Mouse (Mus musculus): ENCODE measurements around the gene Riok2. TPM values are rescaled to one million over a fixed set of nuclear protein-coding genes. Genes with fewer than 3 reads are reported as not detected.
"Not testable (repeated sequence)": the region's sequence is repeated elsewhere in the genome, so short reads cannot be mapped to it uniquely, and the experiment has no call there.

Gene Riok2
- polyA plus RNA-seq (2015; fragmentation: Nextera tagmentation; extraction: Ambion mirVana): 24.2 and 25.9 TPM in 2 replicates

- no peaks in the 10 kb centered on the region for H3K4me1 ChIP-seq (replicated peaks; ENCODE audit: insufficient read depth, low read length)
- H3K36me3 ChIP-seq (ENCODE audit: insufficient read depth, low read length): 0 out of 2 replicates have a peak, but pooled peaks cover 7% of the 10 kb centered on the region
- peak within 1 kb of the TSS; percentile 90 for H3K9ac ChIP-seq (ENCODE audit: low read depth, low read length)
- no peaks in the 10 kb centered on the region for H3K27me3 ChIP-seq (ENCODE audit: insufficient read depth, low read length)
- DNase-seq (ENCODE audit: low spot score): peak; percentile 99
- peak within 1 kb of the TSS; percentile 77 for H3K4me3 ChIP-seq (replicated peaks; ENCODE audit: low read depth, low read length)
- peak within 1 kb of the TSS; percentile 87 for H3K27ac ChIP-seq
- H3K9me3 ChIP-seq (replicated peaks; ENCODE audit: low read length): no peaks in the 10 kb centered on the region
- WGBS: under 1% methylated on average over 48 of the region's 48 CpGs
- peak; percentile 98 for ATAC-seq (replicated peaks; ENCODE audit: low FRiP score, low read depth)
- TF ChIP-seq CTCF (IDR thresholded peaks at IDR 0.05; ENCODE audit: low read depth): no peak
- peak within 1 kb of the TSS; percentile 74 for H3K4me2 ChIP-seq (ENCODE audit: low read length)
Measured at GRCm38 (mm10) chr17:17373918-17374910, at the start of gene Riok2. Gene Riok2 (plus strand): TSS chr17:17374309.

DNA sequence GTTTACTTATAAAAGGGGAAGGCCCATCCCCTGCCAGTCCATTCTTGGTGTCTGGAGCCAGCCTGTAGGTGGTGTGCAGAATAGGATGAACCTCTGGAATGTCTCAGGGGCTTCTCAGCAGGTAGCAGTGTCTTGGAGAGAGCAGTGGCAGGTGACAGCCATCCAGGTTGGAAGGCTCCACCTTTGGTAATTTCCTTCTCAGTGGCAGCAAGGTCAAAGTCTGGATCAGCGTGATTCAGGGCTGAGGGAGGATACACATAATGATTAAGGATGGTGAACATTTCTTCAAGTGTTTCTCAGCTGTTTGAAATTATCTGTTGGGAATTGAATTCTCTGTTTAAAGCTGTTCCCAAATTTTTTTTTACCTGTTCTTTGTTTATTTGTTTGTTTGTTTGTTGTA lies 48.1 kb upstream of the Riok2 start:
- not testable (repeated sequence) for H3K36me3 ChIP-seq (ENCODE audit: insufficient read depth, low read length); H3K27me3 ChIP-seq (ENCODE audit: insufficient read depth, low read length); H3K4me1 ChIP-seq (replicated peaks; ENCODE audit: insufficient read depth, low read length); H3K27ac ChIP-seq; H3K9me3 ChIP-seq (replicated peaks; ENCODE audit: low read length); H3K4me3 ChIP-seq (replicated peaks; ENCODE audit: low read depth, low read length); ATAC-seq (replicated peaks; ENCODE audit: low FRiP score, low read depth); H3K9ac ChIP-seq (ENCODE audit: low read depth, low read length); DNase-seq (ENCODE audit: low spot score); H3K4me2 ChIP-seq (ENCODE audit: low read length)
- WGBS: 69% methylated on average over 1 of the region's 1 CpGs

GRCm38 (mm10) chr17:17326636-17327035 lies 47.5 kb upstream of the Riok2 start:
- H3K4me3 ChIP-seq (replicated peaks; ENCODE audit: low read depth, low read length): no peak overlapping the region

GRCm38 (mm10) chr17:17345374-17346183 lies 28.5 kb upstream of the Riok2 start:
- DNase-seq (ENCODE audit: low spot score): not testable (repeated sequence)
- peak; percentile 61 for ATAC-seq (replicated peaks; ENCODE audit: low FRiP score, low read depth)
- 2% methylated on average over 29 of the region's 40 CpGs for WGBS

More at GRCm38 (mm10) chr17:17326636-17327035, 47.5 kb upstream of the Riok2 start:
- H3K9me3 ChIP-seq (replicated peaks; ENCODE audit: low read length): no peaks in the 10 kb centered on the region
- ATAC-seq (replicated peaks; ENCODE audit: low FRiP score, low read depth): no peak
- H3K36me3 ChIP-seq (ENCODE audit: insufficient read depth, low read length): no peaks in the 10 kb centered on the region
- no peaks in the 10 kb centered on the region for H3K27me3 ChIP-seq (ENCODE audit: insufficient read depth, low read length)
- no peak overlapping the region for H3K4me2 ChIP-seq (ENCODE audit: low read length)
- 89% methylated on average over 4 of the region's 4 CpGs for WGBS
- DNase-seq (ENCODE audit: low spot score): no peak
- TF ChIP-seq CTCF (IDR thresholded peaks at IDR 0.05; ENCODE audit: low read depth): no peak
- H3K27ac ChIP-seq: no peak overlapping the region
- no peaks in the 10 kb centered on the region for H3K4me1 ChIP-seq (replicated peaks; ENCODE audit: insufficient read depth, low read length)
- no peak overlapping the region for H3K9ac ChIP-seq (ENCODE audit: low read depth, low read length)

DNA sequence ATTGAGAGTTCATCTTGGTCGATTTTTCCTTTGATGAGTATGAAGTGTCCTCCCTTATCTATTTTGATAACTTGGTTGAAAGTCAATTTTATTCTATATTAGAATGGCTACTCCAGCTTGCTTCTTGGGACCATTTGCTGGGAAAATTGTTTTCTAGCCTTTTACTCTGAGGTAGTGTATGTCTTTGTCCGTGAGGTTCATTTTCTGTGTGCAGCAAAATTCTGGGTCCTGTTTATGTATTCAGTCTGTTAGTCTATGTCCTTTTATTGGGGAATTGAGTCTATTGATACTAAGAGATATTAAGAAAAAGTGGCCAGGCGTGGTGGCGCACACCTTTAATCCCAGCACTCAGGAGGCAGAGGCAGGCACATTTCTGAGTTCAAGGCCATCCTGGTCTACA lies 27.8 kb upstream of the Riok2 start:
- 39% methylated on average over 4 of the region's 4 CpGs for WGBS
- peak overlapping the region; percentile 53 for H3K4me2 ChIP-seq (ENCODE audit: low read length)
- H3K36me3 ChIP-seq (ENCODE audit: insufficient read depth, low read length); ATAC-seq (replicated peaks; ENCODE audit: low FRiP score, low read depth); H3K4me1 ChIP-seq (replicated peaks; ENCODE audit: insufficient read depth, low read length); H3K27ac ChIP-seq; H3K9ac ChIP-seq (ENCODE audit: low read depth, low read length); DNase-seq (ENCODE audit: low spot score); H3K9me3 ChIP-seq (replicated peaks; ENCODE audit: low read length); H3K27me3 ChIP-seq (ENCODE audit: insufficient read depth, low read length): not testable (repeated sequence)
- H3K4me3 ChIP-seq (replicated peaks; ENCODE audit: low read depth, low read length): peak overlapping the region; percentile 23

More at GRCm38 (mm10) chr17:17345374-17346183, 28.5 kb upstream of the Riok2 start:
- H3K27me3 ChIP-seq (ENCODE audit: insufficient read depth, low read length); H3K36me3 ChIP-seq (ENCODE audit: insufficient read depth, low read length); H3K27ac ChIP-seq; H3K4me1 ChIP-seq (replicated peaks; ENCODE audit: insufficient read depth, low read length); H3K9ac ChIP-seq (ENCODE audit: low read depth, low read length); H3K9me3 ChIP-seq (replicated peaks; ENCODE audit: low read length): not testable (repeated sequence)
- peak overlapping the region; percentile 23 for H3K4me3 ChIP-seq (replicated peaks; ENCODE audit: low read depth, low read length)
- peak overlapping the region; percentile 53 for H3K4me2 ChIP-seq (ENCODE audit: low read length)

- TF ChIP-seq CTCF (IDR thresholded peaks at IDR 0.05; ENCODE audit: low read depth): no peak
- H3K4me2 ChIP-seq (ENCODE audit: low read length): peak overlapping the region; percentile 74
- ATAC-seq (replicated peaks; ENCODE audit: low FRiP score, low read depth) (peak; percentile 25; the same call in 1 of the 2 replicates), DNase-seq (ENCODE audit: low spot score) (peak; percentile 9)
- H3K9ac ChIP-seq (ENCODE audit: low read depth, low read length): peak overlapping the region; percentile 90
- no peaks in the 10 kb centered on the region for H3K27me3 ChIP-seq (ENCODE audit: insufficient read depth, low read length)
- H3K4me1 ChIP-seq (replicated peaks; ENCODE audit: insufficient read depth, low read length): no peaks in the 10 kb centered on the region
- no peaks in the 10 kb centered on the region for H3K9me3 ChIP-seq (replicated peaks; ENCODE audit: low read length)
- H3K36me3 ChIP-seq (ENCODE audit: insufficient read depth, low read length): 0 out of 2 replicates have a peak, but pooled peaks cover 3% of the 10 kb centered on the region
- H3K4me3 ChIP-seq (replicated peaks; ENCODE audit: low read depth, low read length): peak overlapping the region; percentile 77
- H3K27ac ChIP-seq: peak overlapping the region; percentile 87
- WGBS: 2% methylated on average over 6 of the region's 6 CpGs
Measured at GRCm38 (mm10) chr17:17373550-17373917, 575 bp upstream of the Riok2 start.
